Mouse (Mus musculus) MEL (cell line): ENCODE measurements around the gene Zfp512b. TPM values are rescaled to one million over a fixed set of nuclear protein-coding genes. Genes with fewer than 3 reads are reported as not detected.

Experiments
- DNase-seq: peaks from one replicate; pipeline ENCODE4 v3.0.0; 2011; ENCODE audit warnings: low read depth, low spot score
- H3K27ac ChIP-seq: 2 replicates; pipeline ENCODE4 v1.5.1; 2012; ENCODE audit warnings: low read depth, mild to moderate bottlenecking, control low read depth, low read length, moderate library complexity; ENCODE audit not compliant: control insufficient read depth
- H3K27me3 ChIP-seq, 2 experiments: fragments of 150-350 bp in 1 of 2; sonication (generic) in 1 of 2; 2 replicates each; pipeline ENCODE4 v1.6.1; 2012; ENCODE audit warnings: low read length in 2 of 2, mild to moderate bottlenecking in 2 of 2, improper control_type of control experiment in 1 of 2, moderate library complexity in 1 of 2; ENCODE audit not compliant: insufficient read depth in 2 of 2, control insufficient read depth in 1 of 2
- H3K36me3 ChIP-seq, 2 experiments: 2 replicates each; pipeline ENCODE4 v1.6.1; 2012 to 2014; ENCODE audit warnings: low read length in 2 of 2, improper control_type of control experiment in 1 of 2, inconsistent platforms in 1 of 2, mild to moderate bottlenecking in 1 of 2; ENCODE audit not compliant: insufficient read depth in 2 of 2, control insufficient read depth in 1 of 2
- H3K4me1 ChIP-seq, 2 experiments: fragments of 150-350 bp in 1 of 2; sonication (generic) in 1 of 2; 2 replicates each; pipeline ENCODE4 v1.6.1; 2012; ENCODE audit warnings: low read length in 2 of 2, improper control_type of control experiment in 1 of 2, mild to moderate bottlenecking in 1 of 2; ENCODE audit not compliant: insufficient read depth in 2 of 2, control insufficient read depth in 1 of 2
- H3K4me3 ChIP-seq, 2 experiments: fragments of 150-350 bp in 1 of 2; sonication (generic) in 1 of 2; 2 replicates each; pipeline ENCODE4 v1.5.1; 2012; ENCODE audit warnings: low read depth in 2 of 2, low read length in 2 of 2, mild to moderate bottlenecking in 2 of 2, moderate library complexity in 2 of 2, control low read depth in 1 of 2, improper control_type of control experiment in 1 of 2; ENCODE audit not compliant: control insufficient read depth in 1 of 2, insufficient read depth in 1 of 2
- H3K79me2 ChIP-seq: 2 replicates; pipeline ENCODE4 v1.6.1; 2012; ENCODE audit warnings: mild to moderate bottlenecking, low read length, moderate library complexity; ENCODE audit not compliant: control insufficient read depth, poor library complexity, insufficient read depth
- H3K9ac ChIP-seq: 2 replicates; pipeline ENCODE4 v1.6.1; 2012; ENCODE audit warnings: low read depth, mild to moderate bottlenecking, control low read depth, low read length, moderate library complexity; ENCODE audit not compliant: control insufficient read depth, poor library complexity, severe bottlenecking
- H3K9me3 ChIP-seq: fragments of 150-350 bp; sonication (generic); replicated peaks from 2 replicates; pipeline ENCODE4 v1.6.1; 2012; ENCODE audit warnings: mild to moderate bottlenecking, low read length, improper control_type of control experiment, moderate library complexity; ENCODE audit not compliant: insufficient read depth
- CHD1 ChIP-seq: IDR thresholded peaks from 2 replicates; pipeline ENCODE4 v1.6.1; 2012; ENCODE audit warnings: low read depth, mild to moderate bottlenecking, inconsistent platforms, low read length, improper control_type of control experiment
- CHD2 ChIP-seq: IDR thresholded peaks from 2 replicates; pipeline ENCODE4 v1.6.1; 2011; ENCODE audit warnings: low read length, improper control_type of control experiment
- E2F4 ChIP-seq: IDR thresholded peaks from 2 replicates; pipeline ENCODE4 v1.6.1; 2011; ENCODE audit warnings: low read depth, low read length, improper control_type of control experiment, borderline replicate concordance
- EP300 ChIP-seq, 2 experiments: IDR thresholded peaks; 2 replicates each; pipeline ENCODE4 v1.6.1; 2011; ENCODE audit warnings: improper control_type of control experiment in 2 of 2, low read length in 2 of 2, low read depth in 1 of 2, mild to moderate bottlenecking in 1 of 2
- GABPA ChIP-seq: IDR thresholded peaks from 2 replicates; pipeline ENCODE4 v1.6.1; 2012; ENCODE audit warnings: low read depth, mild to moderate bottlenecking, inconsistent platforms, low read length, improper control_type of control experiment, moderate library complexity
- GATA1 ChIP-seq: IDR thresholded peaks from 2 replicates; pipeline ENCODE4 v1.6.1; 2011; ENCODE audit warnings: low read depth, low read length, improper control_type of control experiment
- JUND ChIP-seq: IDR thresholded peaks from 2 replicates; pipeline ENCODE4 v1.6.1; 2011; ENCODE audit warnings: low read depth, mild to moderate bottlenecking, improper control_type of control experiment, low read length
- KAT2A ChIP-seq: conservative IDR thresholded peaks from 2 replicates; pipeline ENCODE4 v1.6.1; 2012; ENCODE audit warnings: low read depth, low read length, improper control_type of control experiment, inconsistent platforms
- MAFK ChIP-seq: IDR thresholded peaks from 2 replicates; pipeline ENCODE4 v1.6.1; 2011; ENCODE audit warnings: low read depth, mild to moderate bottlenecking, low read length, improper control_type of control experiment, borderline replicate concordance
- MAZ ChIP-seq: IDR thresholded peaks from 2 replicates; pipeline ENCODE4 v1.6.1; 2012; ENCODE audit warnings: low read depth, mild to moderate bottlenecking, inconsistent platforms, low read length, improper control_type of control experiment
- MXI1 ChIP-seq: IDR thresholded peaks from 2 replicates; pipeline ENCODE4 v1.6.1; 2011; ENCODE audit warnings: mild to moderate bottlenecking, low read depth, low read length, improper control_type of control experiment
- MYB ChIP-seq: IDR thresholded peaks from 2 replicates; pipeline ENCODE4 v1.6.1; 2011; ENCODE audit warnings: mild to moderate bottlenecking, low read depth, low read length, improper control_type of control experiment
- NELFE ChIP-seq: IDR thresholded peaks from 2 replicates; pipeline ENCODE4 v1.6.1; 2011; ENCODE audit warnings: low read depth, low read length, improper control_type of control experiment
- POLR2AphosphoS2 ChIP-seq: IDR thresholded peaks from 2 replicates; pipeline ENCODE4 v1.6.1; 2011; ENCODE audit warnings: low read length, improper control_type of control experiment
- POLR2AphosphoS5 ChIP-seq: IDR thresholded peaks from 2 replicates; pipeline ENCODE4 v1.6.1; 2012; ENCODE audit warnings: low read depth, borderline replicate concordance, mild to moderate bottlenecking, inconsistent platforms, low read length, moderate library complexity, mixed read lengths
- SMC3 ChIP-seq: IDR thresholded peaks from 2 replicates; pipeline ENCODE4 v1.6.1; 2011; ENCODE audit warnings: low read depth, low read length, improper control_type of control experiment
- TBP ChIP-seq: IDR thresholded peaks from 2 replicates; pipeline ENCODE4 v1.8.0; 2011; ENCODE audit warnings: low read depth, low read length, improper control_type of control experiment
- TCF12 ChIP-seq: IDR thresholded peaks from 2 replicates; pipeline ENCODE4 v1.6.1; 2014; ENCODE audit warnings: low read depth, mild to moderate bottlenecking, inconsistent platforms, low read length, improper control_type of control experiment, moderate library complexity
- UBTF ChIP-seq: IDR thresholded peaks from 2 replicates; pipeline ENCODE4 v1.6.1; 2012; ENCODE audit warnings: low read depth, mild to moderate bottlenecking, inconsistent platforms, low read length, improper control_type of control experiment, moderate library complexity, borderline replicate concordance; ENCODE audit not compliant: insufficient read depth
- USF1 ChIP-seq: IDR thresholded peaks from 2 replicates; pipeline ENCODE4 v1.6.1; 2014; ENCODE audit warnings: low read depth, mild to moderate bottlenecking, inconsistent platforms, low read length, improper control_type of control experiment, moderate library complexity
- USF2 ChIP-seq, 2 experiments: IDR thresholded peaks; 2 replicates each; pipeline ENCODE4 v1.6.1; 2011 to 2012; ENCODE audit warnings: improper control_type of control experiment in 2 of 2, low read length in 2 of 2, borderline replicate concordance in 1 of 2, inconsistent platforms in 1 of 2, low read depth in 1 of 2, mild to moderate bottlenecking in 1 of 2; ENCODE audit not compliant: insufficient read depth in 1 of 2
- ZC3H11A ChIP-seq: IDR thresholded peaks from 2 replicates; pipeline ENCODE4 v1.6.1; 2012; ENCODE audit warnings: low read depth, mild to moderate bottlenecking, inconsistent platforms, low read length, improper control_type of control experiment
- ZKSCAN1 ChIP-seq: IDR thresholded peaks from 2 replicates; pipeline ENCODE4 v1.6.1; 2012; ENCODE audit warnings: low read depth, mild to moderate bottlenecking, inconsistent platforms, low read length, improper control_type of control experiment, moderate library complexity
- ZNF384 ChIP-seq: IDR thresholded peaks from 2 replicates; pipeline ENCODE4 v1.6.1; 2012; ENCODE audit warnings: low read depth, mild to moderate bottlenecking, inconsistent platforms, low read length, improper control_type of control experiment
- polyA plus RNA-seq, 2 experiments: library from polyadenylated mRNA; stranded (reverse) in 1 of 2; unstranded in 1 of 2; fragments of >175 nt in 1 of 2; fragments of >200 nt in 1 of 2; gene quantifications; 2 replicates each; pipeline versions ENCODE4 v1.2.1 to v1.2.4; 2012; ENCODE audit warnings: low replicate concordance in 2 of 2, low read depth in 1 of 2; ENCODE audit not compliant: insufficient read length in 2 of 2, insufficient read depth in 1 of 2, missing spikeins in 1 of 2
- total RNA-seq: library from RNA; depleted of rRNA; stranded (reverse); fragments of 300-350 nt; gene quantifications from 2 replicates; pipeline ENCODE4 v1.2.3, GENCODE M21; 2012

Gene Zfp512b
- total and polyA plus RNA-seq, 3 experiments, result 15.5 to 37.6 TPM; not detected in 1

- no peaks in the 10 kb centered on the region for H3K36me3 ChIP-seq
These were observed 25.3 kb downstream of the Zfp512b start for GRCm38 (mm10) chr2:181567338-181567737.

DNA sequence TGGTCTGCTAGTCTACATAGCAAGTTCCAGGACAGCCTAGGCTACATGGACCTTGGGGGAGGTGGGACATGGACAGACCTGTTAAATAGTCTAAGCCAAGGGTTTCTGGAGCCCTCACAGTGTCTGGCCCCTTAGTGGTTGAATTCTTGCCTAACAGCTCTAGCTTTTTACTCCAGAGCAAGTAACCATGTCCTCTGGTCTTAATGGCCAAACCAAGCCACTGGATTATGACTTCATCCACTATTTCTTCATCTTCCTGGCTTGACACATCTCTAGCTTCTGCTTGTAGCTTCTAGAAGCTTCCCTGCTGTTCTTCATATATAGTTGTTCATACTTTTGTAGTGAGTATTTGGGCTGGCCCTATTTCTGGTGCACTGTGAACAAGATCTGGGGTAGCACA is 38.8 kb downstream of the Zfp512b start:
- no peaks in the 10 kb centered on the region for H3K79me2 ChIP-seq
- no peak overlapping the region for H3K27ac ChIP-seq
- H3K27me3 ChIP-seq, result no peaks in the 10 kb centered on the region
- H3K4me3 ChIP-seq, result no peak overlapping the region
- H3K9me3 ChIP-seq, result no peaks in the 10 kb centered on the region
- TF ChIP-seq MAZ, result no peak
- TF ChIP-seq JUND, result no peak
- no peak for TF ChIP-seq KAT2A
- TF ChIP-seq TBP, result no peak
- TF ChIP-seq MYB, result no peak
- TF ChIP-seq POLR2AphosphoS5, result no peak
- TF ChIP-seq GABPA, result no peak
- no peak for TF ChIP-seq POLR2AphosphoS2
- no peak for TF ChIP-seq EP300 (IDR thresholded peaks at IDR 0.05; ENCODE audit: low read depth in 1 of 2, low read length in 2 of 2)
- no peak for TF ChIP-seq ZC3H11A
- no peak for TF ChIP-seq ZKSCAN1
- no peak for TF ChIP-seq UBTF
- TF ChIP-seq MXI1, result no peak
- TF ChIP-seq USF2 (IDR thresholded peaks at IDR 0.05; ENCODE audit: borderline replicate concordance in 1 of 2, insufficient read depth in 1 of 2, low read depth in 1 of 2, low read length in 2 of 2), result no peak
- no peak overlapping the region for H3K9ac ChIP-seq
- H3K36me3 ChIP-seq, result peaks cover 0 to 16% of the 10 kb centered on the region in 2 experiments; a peak in 2 of 4 replicates
- no peak for DNase-seq
- H3K4me1 ChIP-seq, result no peaks in the 10 kb centered on the region

More at GRCm38 (mm10) chr2:181567338-181567737, 25.3 kb downstream of the Zfp512b start:
- no peak overlapping the region for H3K9ac ChIP-seq
- no peak overlapping the region for H3K27ac ChIP-seq
- H3K4me1 ChIP-seq, result no peaks in the 10 kb centered on the region
- DNase-seq, result no peak
- H3K79me2 ChIP-seq, result no peaks in the 10 kb centered on the region
- TF ChIP-seq GABPA (no peak), TCF12 (no peak), ZNF384 (no peak), MAFK (no peak), EP300 (IDR thresholded peaks at IDR 0.05; ENCODE audit: low read depth in 1 of 2, low read length in 2 of 2) (no peak), SMC3 (no peak), NELFE (no peak), CHD1 (no peak), MXI1 (no peak), GATA1 (no peak), TBP (no peak), POLR2AphosphoS2 (no peak), USF1 (no peak), CHD2 (no peak), E2F4 (no peak), UBTF (no peak)
- TF ChIP-seq, all 39 proteins: peak for 0
- Histone ChIP-seq H3K4me3 (no peak overlapping the region), H3K27me3 (no peaks in the 10 kb centered on the region), H3K9me3 (no peaks in the 10 kb centered on the region)
